Mouse (Mus musculus) embryonic facial prominence, embryonic 15.5 days (tissue): ENCODE data around the gene H2al1a. TPM values are rescaled to one million over a fixed set of nuclear protein-coding genes. Genes with fewer than 3 reads are reported as not detected.

ENCODE experiments used
- ATAC-seq: fragments of 200-750 bp; cut with Nextera tagmentation; 2 replicates; pipeline ENCODE4 v1.8.0; 2017; ENCODE audit warnings: low read depth, moderate TSS enrichment; ENCODE audit not compliant: insufficient number of reproducible peaks, low FRiP score, low TSS enrichment
- H3K27ac ChIP-seq: fragments of 300-500 bp; sonication (generic); replicated peaks from 2 replicates; pipeline ENCODE4 v1.5.1; 2015; ENCODE audit warnings: mild to moderate bottlenecking, inconsistent platforms
- H3K27me3 ChIP-seq: fragments of 300-500 bp; sonication (generic); 2 replicates; pipeline ENCODE4 v1.6.1; 2015; ENCODE audit warnings: inconsistent platforms
- H3K36me3 ChIP-seq: fragments of 300-500 bp; sonication (generic); 2 replicates; pipeline ENCODE4 v1.6.1; 2015; ENCODE audit warnings: mild to moderate bottlenecking, inconsistent platforms
- H3K4me1 ChIP-seq: fragments of 300-500 bp; sonication (generic); 2 replicates; pipeline ENCODE4 v1.6.1; 2015; ENCODE audit warnings: inconsistent platforms
- H3K4me2 ChIP-seq: fragments of 300-500 bp; sonication (generic); replicated peaks from 2 replicates; pipeline ENCODE4 v1.6.1; 2015; ENCODE audit warnings: mild to moderate bottlenecking, inconsistent platforms
- H3K4me3 ChIP-seq: fragments of 300-500 bp; sonication (generic); replicated peaks from 2 replicates; pipeline ENCODE4 v1.5.1; 2015; ENCODE audit warnings: mild to moderate bottlenecking, inconsistent platforms
- H3K9ac ChIP-seq: fragments of 300-500 bp; sonication (generic); 2 replicates; pipeline ENCODE4 v1.6.1; 2015; ENCODE audit warnings: inconsistent platforms
- H3K9me3 ChIP-seq: fragments of 300-500 bp; sonication (generic); replicated peaks from 2 replicates; pipeline ENCODE4 v1.6.1; 2016; ENCODE audit warnings: inconsistent platforms
- WGBS: fragments of 180-500 bp; shearing (Covaris S2); methylation state at CpG from one replicate; pipeline ENCODE4 v1.1.7; 2015; 5-methylcytosine and 5-hydroxymethylcytosine counted together
- polyA plus RNA-seq: library from polyadenylated mRNA; unstranded; fragments of >200 nt; fragmentation: Nextera tagmentation; extraction: Ambion mirVana; gene quantifications from 2 replicates; pipeline ENCODE4 v1.2.1, GENCODE M21; 2015

H2al1a gene
- polyA plus RNA-seq, 1 experiment from 2014 or later: not detected

DNA sequence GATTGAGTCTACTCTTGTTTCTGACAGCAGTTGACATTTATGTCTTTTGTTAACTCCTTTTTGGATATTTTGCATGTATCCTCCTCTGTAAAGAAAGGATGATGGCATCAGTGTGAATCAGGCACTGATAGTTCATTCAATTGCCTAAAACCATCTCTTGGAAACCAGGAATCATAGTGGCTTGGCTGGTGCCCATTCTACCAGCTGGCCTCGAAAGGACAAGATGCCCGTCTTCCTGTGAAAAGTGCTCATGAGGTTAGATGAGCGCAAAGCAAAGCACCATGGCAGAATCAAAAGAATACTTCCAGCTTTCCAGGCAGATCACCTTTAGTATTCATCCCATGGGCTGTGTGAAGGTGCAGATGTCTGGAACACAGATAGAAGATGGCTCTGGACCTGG, 47.7 kb downstream of the H2al1a start:
- 82% methylated on average over 3 of the region's 3 CpGs for WGBS
- no peaks in the 10 kb centered on the region for H3K9me3 ChIP-seq
- no peak overlapping the region for H3K27ac ChIP-seq
- no peak overlapping the region for H3K9ac ChIP-seq
- H3K36me3 ChIP-seq: no peaks in the 10 kb centered on the region
- H3K4me1 ChIP-seq: 0 out of 2 replicates have a peak, but pooled peaks cover 4% of the 10 kb centered on the region
- H3K4me3 ChIP-seq: no peak overlapping the region
- ATAC-seq: no peak
- H3K4me2 ChIP-seq: no peak overlapping the region
- H3K27me3 ChIP-seq: peaks cover 2% of the 10 kb centered on the region; the same call in 1 of the 2 replicates

Other genes starting within 250 kb of the H2al1a start
- gene H2al1b, start 3.2 kb downstream of the H2al1a start, polyA plus RNA-seq: not detected in 2 replicates
- gene H2al1c, start 6.4 kb downstream of the H2al1a start, polyA plus RNA-seq: not detected in 2 replicates
- not detected in 2 replicates for gene H2al1d, start 9.6 kb downstream of the H2al1a start, polyA plus RNA-seq
- gene H2al1e, start 12.7 kb downstream of the H2al1a start, polyA plus RNA-seq: not detected in 2 replicates
- gene H2al1f, start 15.9 kb downstream of the H2al1a start, polyA plus RNA-seq: not detected in 2 replicates
- not detected in 2 replicates for gene H2al1g, start 19.0 kb downstream of the H2al1a start, polyA plus RNA-seq
- gene H2al1h, start 22.2 kb downstream of the H2al1a start, polyA plus RNA-seq: not detected in 2 replicates
- gene H2al1i, start 25.4 kb downstream of the H2al1a start, polyA plus RNA-seq: not detected in 2 replicates
- not detected in 2 replicates for gene H2al1j, start 28.6 kb downstream of the H2al1a start, polyA plus RNA-seq